Mouse (Mus musculus): ENCODE data around the gene Ank3. TPM values are rescaled to one million over a fixed set of nuclear protein-coding genes. Genes with fewer than 3 reads are reported as not detected.

The Ank3 gene
- polyA plus RNA-seq, 1 experiment from 2014 or later, result 24.7 TPM

- Histone ChIP-seq H3K27me3 (replicated peaks; ENCODE audit: control insufficient read depth, insufficient read depth, low read length) (no peaks in the 10 kb centered on the region), H3K27ac (ENCODE audit: low read depth) (no peak overlapping the region), H3K4me2 (ENCODE audit: low read length) (no peak overlapping the region), H3K9me3 (ENCODE audit: control insufficient read depth, low read length) (no peaks in the 10 kb centered on the region), H3K4me3 (ENCODE audit: low read depth, low read length) (no peak overlapping the region), H3K9ac (ENCODE audit: low read length) (no peak overlapping the region), H3K36me3 (ENCODE audit: control insufficient read depth, insufficient read depth, low read length) (no peaks in the 10 kb centered on the region), H3K4me1 (replicated peaks; ENCODE audit: control insufficient read depth, insufficient read depth, low read length) (peaks cover 6% of the 10 kb centered on the region; the same call in 1 of the 2 replicates)
- ATAC-seq (replicated peaks; ENCODE audit: low FRiP score, low TSS enrichment, low read depth) (no peak), DNase-seq (ENCODE audit: low spot score) (no peak)
- 52% methylated on average over 12 of the region's 12 CpGs for WGBS
Observed at GRCm38 (mm10) chr10:69719901-69720415, 321.4 kb downstream of the Ank3 start.

DNA sequence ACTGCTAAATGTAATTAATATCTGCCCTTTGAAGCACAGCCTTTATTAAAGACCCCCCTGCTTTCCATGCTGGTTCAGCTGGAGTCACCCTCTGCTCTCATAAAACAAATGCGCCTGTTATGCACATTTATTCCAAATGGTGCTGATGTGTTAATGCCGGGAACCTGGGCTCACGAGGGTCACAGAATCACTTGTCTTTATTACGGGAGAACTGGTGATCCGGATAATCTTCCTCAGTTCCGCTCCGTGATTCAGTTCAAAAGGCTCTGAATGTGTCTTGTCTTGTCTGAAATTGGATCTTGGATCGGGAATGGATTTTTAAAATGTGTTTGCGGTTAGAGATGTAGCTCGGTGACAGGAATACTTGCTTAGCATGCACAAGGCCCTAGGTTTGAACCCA lies 321.9 kb downstream of the Ank3 start:
- whole genome bisulfite sequencing, result 81% methylated on average over 10 of the region's 10 CpGs
- no peak for DNase-seq (ENCODE audit: low spot score)
- Histone ChIP-seq H3K4me3 (ENCODE audit: low read depth, low read length) (no peak overlapping the region), H3K9ac (ENCODE audit: low read length) (no peak overlapping the region), H3K9me3 (ENCODE audit: control insufficient read depth, low read length) (no peaks in the 10 kb centered on the region), H3K36me3 (ENCODE audit: control insufficient read depth, insufficient read depth, low read length) (no peaks in the 10 kb centered on the region), H3K4me1 (replicated peaks; ENCODE audit: control insufficient read depth, insufficient read depth, low read length) (peaks cover 6% of the 10 kb centered on the region; the same call in 1 of the 2 replicates), H3K27me3 (replicated peaks; ENCODE audit: control insufficient read depth, insufficient read depth, low read length) (no peaks in the 10 kb centered on the region), H3K4me2 (ENCODE audit: low read length) (no peak overlapping the region), H3K27ac (ENCODE audit: low read depth) (no peak overlapping the region)
- no peak for ATAC-seq (replicated peaks; ENCODE audit: low FRiP score, low TSS enrichment, low read depth)

GRCm38 (mm10) chr10:69720899-69721490 lies 322.4 kb downstream of the Ank3 start:
- DNase-seq (ENCODE audit: low spot score) (no peak), ATAC-seq (replicated peaks; ENCODE audit: low FRiP score, low TSS enrichment, low read depth) (no peak)
- H3K4me2 ChIP-seq (ENCODE audit: low read length), result no peak overlapping the region
- H3K4me3 ChIP-seq (ENCODE audit: low read depth, low read length), result no peak overlapping the region
- H3K27me3 ChIP-seq (replicated peaks; ENCODE audit: control insufficient read depth, insufficient read depth, low read length), result no peaks in the 10 kb centered on the region
- H3K27ac ChIP-seq (ENCODE audit: low read depth), result no peak overlapping the region
- H3K9ac ChIP-seq (ENCODE audit: low read length), result no peak overlapping the region
- no peaks in the 10 kb centered on the region for H3K36me3 ChIP-seq (ENCODE audit: control insufficient read depth, insufficient read depth, low read length)
- 77% methylated on average over 6 of the region's 6 CpGs for WGBS
- peaks cover 6% of the 10 kb centered on the region; the same call in 1 of the 2 replicates for H3K4me1 ChIP-seq (replicated peaks; ENCODE audit: control insufficient read depth, insufficient read depth, low read length)
- H3K9me3 ChIP-seq (ENCODE audit: control insufficient read depth, low read length), result no peaks in the 10 kb centered on the region

DNA sequence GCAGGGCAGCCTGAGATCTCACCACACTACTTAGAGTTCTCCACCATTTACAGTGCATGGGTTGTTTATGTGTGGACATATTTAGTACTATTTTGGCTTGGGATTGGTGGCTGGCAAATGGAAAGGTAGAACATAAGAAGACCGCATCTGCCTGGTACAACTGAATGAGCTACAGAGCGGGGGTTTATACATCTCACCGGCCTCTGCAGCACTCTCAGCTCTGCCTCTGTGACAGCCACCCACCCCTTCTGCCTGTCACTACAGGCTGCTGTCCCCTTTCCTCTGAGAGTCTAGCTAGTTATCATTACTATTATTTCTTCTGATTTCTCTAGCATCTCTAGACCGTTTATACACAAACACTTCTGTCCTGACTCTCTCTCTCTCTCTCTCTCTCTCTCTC lies 325.6 kb downstream of the Ank3 start:
- no peak overlapping the region for H3K27ac ChIP-seq (ENCODE audit: low read depth)
- H3K36me3 ChIP-seq (ENCODE audit: control insufficient read depth, insufficient read depth, low read length), result no peaks in the 10 kb centered on the region
- 86% methylated on average over 4 of the region's 4 CpGs for WGBS
- H3K4me2 ChIP-seq (ENCODE audit: low read length), result no peak overlapping the region
- peaks cover 6% of the 10 kb centered on the region; the same call in 1 of the 2 replicates for H3K4me1 ChIP-seq (replicated peaks; ENCODE audit: control insufficient read depth, insufficient read depth, low read length)
- DNase-seq (ENCODE audit: low spot score), result no peak
- H3K9ac ChIP-seq (ENCODE audit: low read length), result no peak overlapping the region
- no peaks in the 10 kb centered on the region for H3K9me3 ChIP-seq (ENCODE audit: control insufficient read depth, low read length)
- ATAC-seq (replicated peaks; ENCODE audit: low FRiP score, low TSS enrichment, low read depth), result no peak
- no peak overlapping the region for H3K4me3 ChIP-seq (ENCODE audit: low read depth, low read length)
- H3K27me3 ChIP-seq (replicated peaks; ENCODE audit: control insufficient read depth, insufficient read depth, low read length), result no peaks in the 10 kb centered on the region

DNA sequence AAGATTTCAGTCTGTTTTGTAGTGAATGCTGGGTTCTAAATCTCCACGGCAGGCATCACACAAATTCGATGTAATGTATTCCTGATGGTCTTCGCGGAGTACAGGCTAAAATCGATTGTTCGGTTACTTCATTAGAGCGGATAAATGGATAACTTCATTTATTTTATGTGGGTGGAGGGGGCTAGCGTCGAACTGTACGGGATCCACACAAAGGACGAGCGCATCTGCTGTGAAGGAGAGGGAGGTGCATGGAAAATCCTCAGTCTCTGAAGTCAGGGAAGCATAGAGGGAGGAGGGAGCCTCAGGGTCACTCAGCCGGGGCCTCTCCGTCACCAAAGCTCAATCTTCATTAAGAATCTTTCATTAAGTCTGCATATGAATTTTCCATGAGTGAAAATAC lies 326.5 kb downstream of the Ank3 start:
- no peak for ATAC-seq (replicated peaks; ENCODE audit: low FRiP score, low TSS enrichment, low read depth)

DNA sequence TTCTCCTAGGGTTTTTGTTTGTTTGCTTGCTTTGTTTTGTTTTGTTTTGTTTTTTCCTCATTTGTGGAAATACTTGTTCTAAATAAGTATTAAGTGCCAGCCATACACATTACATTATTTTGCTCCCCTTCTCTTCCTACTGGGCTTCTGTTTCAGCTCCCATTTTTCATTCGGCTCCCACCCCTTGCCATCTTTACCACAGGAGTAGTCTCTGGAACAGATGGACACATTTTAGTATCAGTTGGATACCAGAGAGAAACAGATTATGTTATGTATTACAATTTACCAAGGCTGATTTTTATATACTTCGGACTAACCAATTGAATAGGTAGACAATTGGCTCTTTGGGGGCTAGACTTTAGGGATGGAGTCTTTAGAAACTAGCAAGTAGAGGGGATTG lies 327.7 kb downstream of the Ank3 start:
- 95% methylated on average over 2 of the region's 2 CpGs for WGBS
- Histone ChIP-seq H3K27me3 (replicated peaks; ENCODE audit: control insufficient read depth, insufficient read depth, low read length) (no peaks in the 10 kb centered on the region), H3K4me1 (replicated peaks; ENCODE audit: control insufficient read depth, insufficient read depth, low read length) (peaks cover 5% of the 10 kb centered on the region; the same call in 1 of the 2 replicates), H3K4me2 (ENCODE audit: low read length) (no peak overlapping the region), H3K9ac (ENCODE audit: low read length) (no peak overlapping the region), H3K27ac (ENCODE audit: low read depth) (no peak overlapping the region), H3K9me3 (ENCODE audit: control insufficient read depth, low read length) (no peaks in the 10 kb centered on the region), H3K4me3 (ENCODE audit: low read depth, low read length) (no peak overlapping the region), H3K36me3 (ENCODE audit: control insufficient read depth, insufficient read depth, low read length) (no peaks in the 10 kb centered on the region)
- DNase-seq (ENCODE audit: low spot score) (no peak), ATAC-seq (replicated peaks; ENCODE audit: low FRiP score, low TSS enrichment, low read depth) (no peak)

More for the DNA sequence above, 326.5 kb downstream of the Ank3 start:
- Histone ChIP-seq H3K27me3 (replicated peaks; ENCODE audit: control insufficient read depth, insufficient read depth, low read length) (no peaks in the 10 kb centered on the region), H3K9ac (ENCODE audit: low read length) (no peak overlapping the region), H3K4me2 (ENCODE audit: low read length) (no peak overlapping the region), H3K4me1 (replicated peaks; ENCODE audit: control insufficient read depth, insufficient read depth, low read length) (peaks cover 4% of the 10 kb centered on the region), H3K9me3 (ENCODE audit: control insufficient read depth, low read length) (no peaks in the 10 kb centered on the region), H3K36me3 (ENCODE audit: control insufficient read depth, insufficient read depth, low read length) (no peaks in the 10 kb centered on the region), H3K4me3 (ENCODE audit: low read depth, low read length) (no peak overlapping the region), H3K27ac (ENCODE audit: low read depth) (no peak overlapping the region)
- WGBS, result 86% methylated on average over 14 of the region's 14 CpGs
- DNase-seq (ENCODE audit: low spot score), result no peak

DNA sequence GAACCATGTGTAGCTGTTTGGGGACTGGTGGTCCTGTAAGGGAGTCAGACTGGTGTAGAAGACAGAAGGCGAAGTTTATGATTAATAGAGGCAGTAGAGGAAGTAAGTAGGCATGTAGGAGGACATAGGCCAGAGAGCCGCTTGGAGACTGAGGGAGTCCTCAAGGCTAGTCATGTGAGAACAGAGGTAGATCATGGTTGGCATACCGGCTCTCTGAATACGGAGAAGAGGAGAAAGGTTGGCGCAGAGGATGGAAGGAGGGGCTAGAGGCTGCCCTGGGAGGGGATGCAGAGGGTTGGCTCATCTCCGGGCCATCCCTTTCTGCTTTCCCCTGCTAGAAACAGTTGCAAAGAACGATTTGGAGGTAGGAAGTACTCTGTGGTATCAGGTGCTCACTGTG lies 328.2 kb downstream of the Ank3 start:
- no peak for DNase-seq (ENCODE audit: low spot score)
- no peak for ATAC-seq (replicated peaks; ENCODE audit: low FRiP score, low TSS enrichment, low read depth)
- no peak overlapping the region for H3K4me3 ChIP-seq (ENCODE audit: low read depth, low read length)
- H3K27me3 ChIP-seq (replicated peaks; ENCODE audit: control insufficient read depth, insufficient read depth, low read length), result no peaks in the 10 kb centered on the region
- H3K9me3 ChIP-seq (ENCODE audit: control insufficient read depth, low read length), result no peaks in the 10 kb centered on the region
- H3K4me1 ChIP-seq (replicated peaks; ENCODE audit: control insufficient read depth, insufficient read depth, low read length), result peaks cover 5% of the 10 kb centered on the region; the same call in 1 of the 2 replicates
- H3K4me2 ChIP-seq (ENCODE audit: low read length), result no peak overlapping the region
- WGBS, result 90% methylated on average over 7 of the region's 7 CpGs
- H3K9ac ChIP-seq (ENCODE audit: low read length), result no peak overlapping the region
- H3K27ac ChIP-seq (ENCODE audit: low read depth), result no peak overlapping the region
- H3K36me3 ChIP-seq (ENCODE audit: control insufficient read depth, insufficient read depth, low read length), result no peaks in the 10 kb centered on the region

DNA sequence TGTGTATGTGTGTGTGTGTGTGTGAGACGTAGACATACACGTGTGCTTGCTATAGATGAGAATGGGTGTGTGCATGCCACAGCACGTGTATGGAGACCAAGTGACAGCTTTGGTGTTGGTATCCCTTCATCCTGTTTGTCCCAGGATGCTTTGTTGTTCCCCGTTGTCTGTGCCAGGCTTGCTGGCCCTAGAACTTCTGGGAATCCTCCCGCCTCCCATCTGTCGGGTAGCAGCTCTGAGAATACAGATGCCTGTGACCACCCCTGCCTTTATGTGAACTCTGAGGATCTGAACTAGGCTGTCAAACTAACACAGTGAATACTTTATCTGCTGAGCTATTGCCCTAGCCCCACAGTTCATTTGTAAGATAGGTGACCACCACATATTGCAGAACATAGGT lies 330.3 kb downstream of the Ank3 start:
- Histone ChIP-seq H3K27ac (ENCODE audit: low read depth) (no peak overlapping the region), H3K9me3 (ENCODE audit: control insufficient read depth, low read length) (no peaks in the 10 kb centered on the region), H3K27me3 (replicated peaks; ENCODE audit: control insufficient read depth, insufficient read depth, low read length) (no peaks in the 10 kb centered on the region), H3K4me2 (ENCODE audit: low read length) (no peak overlapping the region), H3K9ac (ENCODE audit: low read length) (no peak overlapping the region), H3K36me3 (ENCODE audit: control insufficient read depth, insufficient read depth, low read length) (no peaks in the 10 kb centered on the region), H3K4me3 (ENCODE audit: low read depth, low read length) (no peak overlapping the region), H3K4me1 (replicated peaks; ENCODE audit: control insufficient read depth, insufficient read depth, low read length) (peaks cover 5% of the 10 kb centered on the region; the same call in 1 of the 2 replicates)
- ATAC-seq (replicated peaks; ENCODE audit: low FRiP score, low TSS enrichment, low read depth) (no peak), DNase-seq (ENCODE audit: low spot score) (no peak)
- WGBS, result 83% methylated on average over 6 of the region's 6 CpGs

GRCm38 (mm10) chr10:69730351-69730871 lies 331.8 kb downstream of the Ank3 start:
- Histone ChIP-seq H3K4me1 (replicated peaks; ENCODE audit: control insufficient read depth, insufficient read depth, low read length) (peaks cover 5% of the 10 kb centered on the region; the same call in 1 of the 2 replicates), H3K4me3 (ENCODE audit: low read depth, low read length) (no peak overlapping the region), H3K36me3 (ENCODE audit: control insufficient read depth, insufficient read depth, low read length) (no peaks in the 10 kb centered on the region), H3K4me2 (ENCODE audit: low read length) (no peak overlapping the region), H3K9ac (ENCODE audit: low read length) (no peak overlapping the region), H3K27ac (ENCODE audit: low read depth) (no peak overlapping the region; the same call in 1 of the 2 replicates), H3K27me3 (replicated peaks; ENCODE audit: control insufficient read depth, insufficient read depth, low read length) (no peaks in the 10 kb centered on the region), H3K9me3 (ENCODE audit: control insufficient read depth, low read length) (no peaks in the 10 kb centered on the region)
- no peak for ATAC-seq (replicated peaks; ENCODE audit: low FRiP score, low TSS enrichment, low read depth)
- no peak for DNase-seq (ENCODE audit: low spot score)
- WGBS, result 26% methylated on average over 10 of the region's 10 CpGs

Data from intestine, embryonic 14.5 days (tissue).